Mouse (Mus musculus): ENCODE measurements at regions not wholly inside any gene's neighbourhood (a gene's known extent, or its start where the extent isn't known, plus 50 kb on each side); places are given as distances from the start of the nearest gene placed in this dataset.

DNA sequence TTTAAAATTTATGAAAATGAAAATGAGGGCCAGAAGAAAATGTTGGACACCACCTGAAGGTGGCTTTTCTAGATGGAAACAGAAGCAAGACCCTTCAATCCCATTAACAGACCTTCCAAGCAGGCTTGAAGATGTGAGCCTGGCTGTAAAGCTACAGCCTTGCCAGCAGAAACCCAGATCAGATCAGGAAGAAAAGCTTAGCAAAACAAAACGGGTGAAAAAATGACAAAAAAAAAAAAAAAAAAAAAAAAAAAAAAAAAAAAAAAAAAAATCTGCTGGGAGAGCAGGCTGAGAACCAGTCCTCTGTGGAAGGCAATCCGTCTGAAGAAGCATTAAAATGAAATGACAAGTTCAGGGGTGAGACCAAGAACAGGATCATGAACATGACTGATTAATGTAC is 113.2 kb downstream of the Qdpr start:
- TF ChIP-seq CTCF (IDR thresholded peaks at IDR 0.05; ENCODE audit: control insufficient read depth, insufficient read depth, low read length) (no peak), POLR2A (IDR thresholded peaks at IDR 0.05; ENCODE audit: borderline replicate concordance, control insufficient read depth, low read depth, low read length) (no peak)
